ENCODE assay signal across 8 mouse cellular contexts in the genomic region with DNA sequence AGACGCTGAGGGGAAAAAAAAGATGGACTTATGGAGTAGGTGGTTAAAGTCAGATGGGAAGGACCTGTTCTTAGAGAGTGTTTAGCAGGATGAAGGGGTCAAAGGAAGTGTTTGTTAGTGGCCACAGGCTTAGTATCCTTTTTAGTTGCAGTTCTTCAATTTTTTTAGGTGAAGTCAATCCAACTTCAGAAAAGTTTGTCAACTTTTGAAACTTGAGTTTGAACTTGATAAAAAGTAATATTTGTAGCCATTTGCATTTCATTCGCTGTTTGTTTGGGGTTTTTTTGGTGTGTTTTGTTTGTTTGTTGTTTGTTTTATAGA. TPM values are rescaled to one million over a fixed set of nuclear protein-coding genes. Genes with fewer than 3 reads are reported as not detected.
A peak's percentile ranks its signal among the peaks of the same experiment; 100 is the strongest.
DNase-seq lines count a peak whose midpoint lies in the region; ATAC-seq and TF ChIP-seq lines count a peak whose summit lies in the region.

No protein-coding gene starts in this region.

- H3K79me2 ChIP-seq in myocyte (ENCODE audit: control insufficient read depth, insufficient read depth), result no peaks in the 10 kb centered on the region

- H3ac ChIP-seq in myocyte (ENCODE audit: control insufficient read depth, insufficient read length), result peak overlapping the region; percentile 81

- intact Hi-C loops in left cerebral cortex, adult 2 months (cut with DNase I), result loop anchor here (2.0 to 5.0 kb wide), 2 partner anchors 23 to 83 kb away; a partner anchor contains a TSS

- peak overlapping the region; percentile 73 for H3K4me3 ChIP-seq in left cerebral cortex, adult 2 months
- H3K4me3 ChIP-seq in embryonic facial prominence, embryonic 14.5 days (ENCODE audit: low read depth, low read length), result peak overlapping the region; percentile 93
- peak overlapping the region; percentile 76 for H3K4me3 ChIP-seq in intestine, embryonic 15.5 days (replicated peaks)
- peak overlapping the region; percentile 37 for H3K4me3 ChIP-seq in myocyte

- H3K27ac ChIP-seq in left cerebral cortex, adult 2 months, result no peak overlapping the region
- H3K27ac ChIP-seq in embryonic facial prominence, embryonic 14.5 days (replicated peaks; ENCODE audit: low read depth, low read length), result no peak overlapping the region
- no peak overlapping the region for H3K27ac ChIP-seq in intestine, embryonic 15.5 days

- no peaks in the 10 kb centered on the region for H3K9me3 ChIP-seq in embryonic facial prominence, embryonic 14.5 days (ENCODE audit: control insufficient read depth, low read length)
- no peaks in the 10 kb centered on the region for H3K9me3 ChIP-seq in intestine, embryonic 15.5 days

- no peak for TF ChIP-seq CTCF in left cerebral cortex, adult 2 months (IDR thresholded peaks at IDR 0.05)

- ATAC-seq in embryonic facial prominence, embryonic 14.5 days (ENCODE audit: low read depth), result no peak
- ATAC-seq in intestine, embryonic 15.5 days, result no peak
- no peak for ATAC-seq in inflammation-experienced regulatory T-cells, adult 6 months

- H3K36me3 ChIP-seq in embryonic facial prominence, embryonic 14.5 days (ENCODE audit: control insufficient read depth, insufficient read depth, low read length), result 0 out of 2 replicates have a peak, but pooled peaks cover 3% of the 10 kb centered on the region
- no peaks in the 10 kb centered on the region for H3K36me3 ChIP-seq in intestine, embryonic 15.5 days
- H3K36me3 ChIP-seq in myocyte (ENCODE audit: control insufficient read depth, insufficient read depth), result no peaks in the 10 kb centered on the region

- H3K27me3 ChIP-seq in embryonic facial prominence, embryonic 14.5 days (replicated peaks; ENCODE audit: control insufficient read depth, insufficient read depth, low read length), result no peaks in the 10 kb centered on the region
- H3K27me3 ChIP-seq in intestine, embryonic 15.5 days (replicated peaks), result no peaks in the 10 kb centered on the region
- H3K27me3 ChIP-seq in myocyte (ENCODE audit: control insufficient read depth, insufficient read depth, insufficient read length), result no peaks in the 10 kb centered on the region

- no peak for TF ChIP-seq POLR2A in myocyte (IDR thresholded peaks at IDR 0.05; ENCODE audit: insufficient read length, low read depth)

- H3K4me1 ChIP-seq in embryonic facial prominence, embryonic 14.5 days (ENCODE audit: control insufficient read depth, insufficient read depth, low read length), result peaks cover 10% of the 10 kb centered on the region; the same call in 1 of the 2 replicates
- no peaks in the 10 kb centered on the region for H3K4me1 ChIP-seq in intestine, embryonic 15.5 days (replicated peaks)

- H3K9ac ChIP-seq in embryonic facial prominence, embryonic 14.5 days (ENCODE audit: low read depth, low read length), result peak overlapping the region; percentile 93; the same call in 1 of the 2 replicates
- no peak overlapping the region for H3K9ac ChIP-seq in intestine, embryonic 15.5 days

- no peak for DNase-seq in left cerebral cortex, adult 2 months (ENCODE audit: extremely low spot score in 1 of 2, low spot score in 2 of 2)
- no peak for DNase-seq in left cerebral cortex, adult 8-10 months (ENCODE audit: low spot score in 2 of 2)
- DNase-seq in embryonic facial prominence, embryonic 14.5 days (ENCODE audit: low spot score), result no peak
- DNase-seq in cerebellum, postnatal 14 days, result no peak
- DNase-seq in spleen, postnatal 14 days (ENCODE audit: low spot score in 2 of 2), result no peak

- 48% methylated on average over 2 of the region's 2 CpGs for WGBS in embryonic facial prominence, embryonic 14.5 days
- 47% methylated on average over 2 of the region's 2 CpGs for WGBS in intestine, embryonic 15.5 days

- H3K4me2 ChIP-seq in embryonic facial prominence, embryonic 14.5 days (ENCODE audit: low read depth, low read length), result peak overlapping the region; percentile 84
- peak overlapping the region; percentile 80 for H3K4me2 ChIP-seq in intestine, embryonic 15.5 days (replicated peaks)
- peak overlapping the region; percentile 91 for H3K4me2 ChIP-seq in myocyte (ENCODE audit: low read depth)

TF ChIP-seq in myocyte, 11 proteins besides CTCF, POLR2A, EP300 and RAD21:
- TF ChIP-seq MYOG (IDR thresholded peaks at IDR 0.05; ENCODE audit: control insufficient read depth in 1 of 3, insufficient read depth in 1 of 3, insufficient read length in 2 of 3, low read depth in 2 of 3) (no peak), MAX (IDR thresholded peaks at IDR 0.05; ENCODE audit: low read depth) (no peak), CEBPB (IDR thresholded peaks at IDR 0.05; ENCODE audit: insufficient read depth, poor library complexity, severe bottlenecking) (no peak), POLR2AphosphoS2 (IDR thresholded peaks at IDR 0.05; ENCODE audit: insufficient read length, low read depth) (no peak), USF1 (IDR thresholded peaks at IDR 0.05; ENCODE audit: low read depth) (no peak), SRF (IDR thresholded peaks at IDR 0.05; ENCODE audit: control insufficient read depth, insufficient read length, low read depth) (no peak), MYOD1 (IDR thresholded peaks at IDR 0.05; ENCODE audit: control insufficient read depth in 1 of 3, insufficient read length in 2 of 3, low read depth in 2 of 3) (no peak), TCF3 (IDR thresholded peaks at IDR 0.05; ENCODE audit: insufficient read length, low read depth) (no peak), REST (IDR thresholded peaks at IDR 0.05; ENCODE audit: insufficient read depth, insufficient read length) (no peak), TCF12 (IDR thresholded peaks at IDR 0.05; ENCODE audit: insufficient read depth, poor library complexity, severe bottlenecking) (no peak), E2F4 (IDR thresholded peaks at IDR 0.05; ENCODE audit: insufficient read depth) (no peak)
TF ChIP-seq in myocyte: peak in this region for 0.

RNA-seq across cellular contexts. Expression of a gene that starts 1.2 kb away (rescaled TPM):
- total RNA-seq in left cerebral cortex, adult 2 months (2021), result 10 to 100 TPM; 35.3 to 37.5 TPM
- total RNA-seq in left cerebral cortex, adult 8-10 months (2022), result 10 to 100 TPM; 42.1 to 49.9 (median 43.5) TPM
- 12.0 and 15.7 TPM in 2 replicates for polyA plus RNA-seq in embryonic facial prominence, embryonic 14.5 days (2014; fragmentation: Nextera tagmentation; extraction: Ambion mirVana)
- polyA plus RNA-seq in intestine, embryonic 15.5 days (2015; fragmentation: Nextera tagmentation; extraction: Ambion mirVana), result 6.4 and 7.8 TPM in 2 replicates
- polyA plus RNA-seq in myocyte (2012; fragmentation: generic; extraction: Trizol), result 2.6 TPM
- 10 to 100 TPM; 23.1 to 26.4 (median 23.5) TPM for polyA plus RNA-seq in inflammation-experienced regulatory T-cells, adult 6 months (2017; shearing (Covaris generic))

Comparison
In these comparisons a context has a peak if more than half of its experiments do, and no peak if none do; other contexts are left out.
1. H3K4me3 ChIP-seq: peak in every context shown above with its lines; median percentile 93 in embryonic facial prominence, embryonic 14.5 days; 76 in intestine, embryonic 15.5 days; 73 in left cerebral cortex, adult 2 months; 37 in myocyte.